Mouse (Mus musculus): ENCODE results near the gene Btbd9. TPM values are rescaled to one million over a fixed set of nuclear protein-coding genes. Genes with fewer than 3 reads are reported as not detected.

Gene Btbd9
- polyA plus RNA-seq, 1 experiment from 2014 or later, result 135 TPM

- Histone ChIP-seq H3K9ac (ENCODE audit: low read depth, low read length) (no peak overlapping the region), H3K4me1 (ENCODE audit: control insufficient read depth, insufficient read depth, low read depth, low read length) (no peaks in the 10 kb centered on the region; the same call in 1 of the 2 replicates), H3K4me2 (ENCODE audit: low read length) (no peak overlapping the region), H3K27ac (ENCODE audit: low read depth, low read length) (no peak overlapping the region), H3K36me3 (ENCODE audit: control insufficient read depth, insufficient read depth, low read length) (no peaks in the 10 kb centered on the region), H3K4me3 (ENCODE audit: low read length) (no peak overlapping the region), H3K27me3 (replicated peaks; ENCODE audit: control insufficient read depth, insufficient read depth, low read length) (no peaks in the 10 kb centered on the region), H3K9me3 (ENCODE audit: control insufficient read depth, low read length) (no peaks in the 10 kb centered on the region)
- ATAC-seq, result no peak
- 96% methylated on average over 5 of the region's 5 CpGs for WGBS
Measured at GRCm38 (mm10) chr17:30213371-30213770, 362.9 kb downstream of the Btbd9 start.

DNA sequence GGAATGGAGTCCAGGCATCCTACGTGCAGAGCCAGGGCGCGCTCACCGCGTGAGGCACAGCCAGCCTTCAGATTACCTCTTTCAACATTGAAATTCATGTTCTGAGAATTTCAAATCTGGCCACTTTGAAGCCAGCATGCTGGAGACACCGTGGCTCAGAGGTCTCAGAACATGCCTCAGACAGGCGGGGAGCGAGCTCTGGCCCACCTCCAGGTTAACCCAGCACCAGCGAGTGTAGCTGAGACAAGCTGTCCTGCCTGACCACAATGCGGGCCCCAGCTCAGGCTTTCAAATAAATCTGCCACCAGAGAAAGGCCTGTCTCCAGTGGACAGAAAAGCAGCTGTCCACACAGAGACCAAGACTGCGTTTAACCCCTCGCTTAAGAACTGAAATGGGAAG, 363.6 kb downstream of the Btbd9 start:
- H3K9me3 ChIP-seq (ENCODE audit: control insufficient read depth, low read length), result no peaks in the 10 kb centered on the region
- no peaks in the 10 kb centered on the region for H3K36me3 ChIP-seq (ENCODE audit: control insufficient read depth, insufficient read depth, low read length)
- no peak overlapping the region for H3K9ac ChIP-seq (ENCODE audit: low read depth, low read length)
- H3K4me1 ChIP-seq (ENCODE audit: control insufficient read depth, insufficient read depth, low read depth, low read length), result no peaks in the 10 kb centered on the region; the same call in 1 of the 2 replicates
- no peak overlapping the region for H3K4me2 ChIP-seq (ENCODE audit: low read length)
- no peak overlapping the region for H3K4me3 ChIP-seq (ENCODE audit: low read length)
- H3K27ac ChIP-seq (ENCODE audit: low read depth, low read length), result peak overlapping the region; percentile 21; the same call in 1 of the 2 replicates
- ATAC-seq, result no peak
- 62% methylated on average over 12 of the region's 12 CpGs for WGBS
- no peaks in the 10 kb centered on the region for H3K27me3 ChIP-seq (replicated peaks; ENCODE audit: control insufficient read depth, insufficient read depth, low read length)

DNA sequence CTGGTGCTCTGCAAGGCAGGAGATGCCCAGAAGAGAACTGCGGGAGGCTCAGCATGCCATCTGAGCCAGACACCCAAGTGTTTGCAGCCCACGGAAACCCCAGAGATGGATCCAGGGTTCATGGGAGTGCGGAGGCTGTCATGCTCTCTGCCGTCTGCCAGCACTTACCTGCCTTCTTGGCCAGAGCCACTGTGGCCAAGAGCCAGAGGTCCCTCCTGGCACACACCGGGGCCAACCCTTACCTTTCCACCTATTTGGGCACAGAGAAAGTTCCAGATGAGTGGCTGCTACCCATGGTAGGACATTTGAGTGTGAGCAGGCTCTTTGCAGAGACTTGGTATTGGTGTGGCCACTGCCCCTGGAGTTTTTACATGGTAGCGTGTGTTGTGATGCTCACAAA, 365.4 kb downstream of the Btbd9 start:
- 84% methylated on average over 6 of the region's 6 CpGs for WGBS
- no peak for ATAC-seq
- H3K4me2 ChIP-seq (ENCODE audit: low read length), result no peak overlapping the region

DNA sequence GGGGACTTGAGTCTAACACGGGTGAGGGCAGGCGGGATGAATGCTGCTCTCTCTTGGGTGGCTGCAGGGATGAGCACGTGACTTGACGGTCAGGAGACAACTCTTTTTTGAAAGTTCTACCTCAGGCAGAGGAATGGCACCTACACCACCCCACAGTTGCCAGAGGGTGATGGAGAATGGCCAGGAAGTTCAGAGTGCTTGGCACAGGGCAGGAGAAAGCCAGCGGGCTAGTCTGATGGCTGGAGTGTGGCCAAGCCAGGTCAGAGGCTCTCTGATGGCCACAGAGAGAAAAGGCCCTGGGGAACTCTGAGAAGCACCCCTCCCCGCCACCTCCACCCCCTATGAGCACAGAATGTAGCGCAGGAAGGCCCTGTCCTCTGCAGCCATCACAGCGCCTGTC, 366.0 kb downstream of the Btbd9 start:
- WGBS, result 88% methylated on average over 8 of the region's 8 CpGs
- H3K27ac ChIP-seq (ENCODE audit: low read depth, low read length), result no peak overlapping the region
- H3K36me3 ChIP-seq (ENCODE audit: control insufficient read depth, insufficient read depth, low read length), result no peaks in the 10 kb centered on the region
- H3K27me3 ChIP-seq (replicated peaks; ENCODE audit: control insufficient read depth, insufficient read depth, low read length), result no peaks in the 10 kb centered on the region
- no peaks in the 10 kb centered on the region for H3K9me3 ChIP-seq (ENCODE audit: control insufficient read depth, low read length)
- no peak for ATAC-seq
- peaks cover 14% of the 10 kb centered on the region for H3K4me1 ChIP-seq (ENCODE audit: control insufficient read depth, insufficient read depth, low read depth, low read length)
- H3K9ac ChIP-seq (ENCODE audit: low read depth, low read length), result no peak overlapping the region
- no peak overlapping the region for H3K4me3 ChIP-seq (ENCODE audit: low read length)
- H3K4me2 ChIP-seq (ENCODE audit: low read length), result no peak overlapping the region

More for the DNA sequence above, 365.4 kb downstream of the Btbd9 start:
- Histone ChIP-seq H3K4me3 (ENCODE audit: low read length) (no peak overlapping the region), H3K27me3 (replicated peaks; ENCODE audit: control insufficient read depth, insufficient read depth, low read length) (no peaks in the 10 kb centered on the region), H3K36me3 (ENCODE audit: control insufficient read depth, insufficient read depth, low read length) (no peaks in the 10 kb centered on the region), H3K27ac (ENCODE audit: low read depth, low read length) (no peak overlapping the region), H3K9ac (ENCODE audit: low read depth, low read length) (no peak overlapping the region), H3K9me3 (ENCODE audit: control insufficient read depth, low read length) (no peaks in the 10 kb centered on the region), H3K4me1 (ENCODE audit: control insufficient read depth, insufficient read depth, low read depth, low read length) (peaks cover 12% of the 10 kb centered on the region)

GRCm38 (mm10) chr17:30205062-30205825, 371.0 kb downstream of the Btbd9 start:
- no peak overlapping the region for H3K27ac ChIP-seq (ENCODE audit: low read depth, low read length)
- no peak overlapping the region for H3K9ac ChIP-seq (ENCODE audit: low read depth, low read length)

GRCm38 (mm10) chr17:30200283-30200682, 376.0 kb downstream of the Btbd9 start:
- H3K27me3 ChIP-seq (replicated peaks; ENCODE audit: control insufficient read depth, insufficient read depth, low read length), result no peaks in the 10 kb centered on the region
- no peak overlapping the region for H3K27ac ChIP-seq (ENCODE audit: low read depth, low read length)

More at GRCm38 (mm10) chr17:30205062-30205825, 371.0 kb downstream of the Btbd9 start:
- ATAC-seq, result no peak
- H3K27me3 ChIP-seq (replicated peaks; ENCODE audit: control insufficient read depth, insufficient read depth, low read length), result no peaks in the 10 kb centered on the region
- H3K36me3 ChIP-seq (ENCODE audit: control insufficient read depth, insufficient read depth, low read length), result no peaks in the 10 kb centered on the region
- H3K9me3 ChIP-seq (ENCODE audit: control insufficient read depth, low read length), result no peaks in the 10 kb centered on the region
- no peak overlapping the region for H3K4me2 ChIP-seq (ENCODE audit: low read length)
- 87% methylated on average over 17 of the region's 17 CpGs for WGBS
- H3K4me3 ChIP-seq (ENCODE audit: low read length), result no peak overlapping the region
- H3K4me1 ChIP-seq (ENCODE audit: control insufficient read depth, insufficient read depth, low read depth, low read length), result peaks cover 31% of the 10 kb centered on the region

DNA sequence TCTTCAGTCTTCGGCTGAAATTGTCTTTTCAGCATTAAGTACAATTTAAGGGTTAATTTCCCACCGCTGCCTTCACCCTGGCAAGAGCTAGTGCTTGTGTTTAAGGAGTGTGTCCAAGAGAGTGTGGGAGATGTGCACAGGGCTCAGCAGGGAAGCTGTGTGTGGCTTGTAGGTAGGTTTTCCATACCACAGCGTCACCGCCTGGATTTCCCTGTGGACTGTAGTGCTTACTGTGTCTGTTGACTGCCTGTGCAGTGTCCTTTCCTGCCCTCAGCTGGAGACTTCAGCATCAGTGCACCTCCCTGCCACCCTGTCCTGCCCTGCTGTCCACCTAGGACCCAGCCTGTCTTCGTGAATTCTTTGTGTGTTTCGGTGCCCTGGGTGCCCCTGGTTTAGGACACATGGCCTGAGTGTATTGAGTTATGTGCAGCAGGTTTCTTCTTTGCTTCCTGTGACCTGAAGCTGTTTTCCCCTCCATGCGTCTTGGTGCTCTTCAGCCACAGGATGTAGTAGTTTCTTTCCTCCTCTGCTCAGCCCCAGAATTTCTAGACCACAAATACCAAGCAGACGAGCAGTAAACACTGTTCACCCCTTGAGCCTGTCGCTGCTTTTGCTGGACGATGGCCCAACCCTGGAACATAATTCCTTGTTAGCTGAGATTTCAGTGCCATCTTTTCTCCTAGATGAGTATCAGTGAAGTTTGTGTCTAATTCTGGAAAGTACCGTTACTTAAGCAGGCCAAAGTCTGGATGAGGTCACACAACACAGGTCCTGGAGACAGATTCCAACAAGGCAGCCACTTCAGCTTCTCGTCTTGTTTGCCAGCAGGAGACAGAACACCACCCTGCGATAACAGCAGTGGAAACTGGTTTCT, 376.7 kb downstream of the Btbd9 start:
- H3K36me3 ChIP-seq (ENCODE audit: control insufficient read depth, insufficient read depth, low read length), result no peaks in the 10 kb centered on the region
- no peaks in the 10 kb centered on the region for H3K27me3 ChIP-seq (replicated peaks; ENCODE audit: control insufficient read depth, insufficient read depth, low read length)
- H3K4me1 ChIP-seq (ENCODE audit: control insufficient read depth, insufficient read depth, low read depth, low read length), result peaks cover 54% of the 10 kb centered on the region
- ATAC-seq, result no peak
- no peak overlapping the region for H3K4me3 ChIP-seq (ENCODE audit: low read length)
- H3K27ac ChIP-seq (ENCODE audit: low read depth, low read length), result peak overlapping the region; percentile 13; the same call in 1 of the 2 replicates
- peak overlapping the region; percentile 15; the same call in 1 of the 2 replicates for H3K9ac ChIP-seq (ENCODE audit: low read depth, low read length)
- no peak overlapping the region for H3K4me2 ChIP-seq (ENCODE audit: low read length)
- no peaks in the 10 kb centered on the region for H3K9me3 ChIP-seq (ENCODE audit: control insufficient read depth, low read length)
- 61% methylated on average over 13 of the region's 13 CpGs for WGBS

More at GRCm38 (mm10) chr17:30200283-30200682, 376.0 kb downstream of the Btbd9 start:
- WGBS, result 85% methylated on average over 4 of the region's 4 CpGs
- ATAC-seq, result no peak
- Histone ChIP-seq H3K9me3 (ENCODE audit: control insufficient read depth, low read length) (no peaks in the 10 kb centered on the region), H3K9ac (ENCODE audit: low read depth, low read length) (no peak overlapping the region), H3K4me1 (ENCODE audit: control insufficient read depth, insufficient read depth, low read depth, low read length) (peaks cover 50% of the 10 kb centered on the region), H3K4me2 (ENCODE audit: low read length) (no peak overlapping the region), H3K36me3 (ENCODE audit: control insufficient read depth, insufficient read depth, low read length) (no peaks in the 10 kb centered on the region), H3K4me3 (ENCODE audit: low read length) (no peak overlapping the region)

DNA sequence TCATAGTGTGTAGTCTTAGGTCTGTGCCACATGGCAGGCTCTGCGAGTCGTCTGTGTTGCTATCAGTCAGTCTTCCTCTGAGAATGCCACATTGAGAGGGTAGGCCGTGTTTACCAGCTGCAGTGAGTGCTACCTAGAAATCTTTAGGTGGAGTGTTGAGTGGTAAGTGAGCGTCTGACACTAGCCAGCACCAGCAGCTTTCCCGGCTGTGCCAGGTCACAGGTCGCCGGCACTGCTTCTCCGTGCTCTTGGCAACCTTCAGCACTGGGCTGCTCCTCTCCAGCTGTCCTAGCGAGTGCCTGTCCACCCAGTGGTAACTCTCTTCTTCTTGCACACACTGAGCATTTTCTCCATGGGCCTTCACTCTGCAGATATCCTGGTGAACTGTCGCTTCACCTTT, 377.9 kb downstream of the Btbd9 start:
- H3K9me3 ChIP-seq (ENCODE audit: control insufficient read depth, low read length), result no peaks in the 10 kb centered on the region
- no peak overlapping the region for H3K4me2 ChIP-seq (ENCODE audit: low read length)
- no peak overlapping the region for H3K4me3 ChIP-seq (ENCODE audit: low read length)
- H3K9ac ChIP-seq (ENCODE audit: low read depth, low read length), result no peak overlapping the region
- no peak for ATAC-seq
- H3K4me1 ChIP-seq (ENCODE audit: control insufficient read depth, insufficient read depth, low read depth, low read length), result peaks cover 51% of the 10 kb centered on the region
- H3K27ac ChIP-seq (ENCODE audit: low read depth, low read length), result no peak overlapping the region
- H3K36me3 ChIP-seq (ENCODE audit: control insufficient read depth, insufficient read depth, low read length), result no peaks in the 10 kb centered on the region
- 69% methylated on average over 10 of the region's 10 CpGs for WGBS
- no peaks in the 10 kb centered on the region for H3K27me3 ChIP-seq (replicated peaks; ENCODE audit: control insufficient read depth, insufficient read depth, low read length)
